Mouse (Mus musculus): ENCODE results near the gene Ncstn. TPM values are rescaled to one million over a fixed set of nuclear protein-coding genes. Genes with fewer than 3 reads are reported as not detected.

Gene Ncstn
- polyA plus RNA-seq, 1 experiment, result 0.30 TPM

DNA sequence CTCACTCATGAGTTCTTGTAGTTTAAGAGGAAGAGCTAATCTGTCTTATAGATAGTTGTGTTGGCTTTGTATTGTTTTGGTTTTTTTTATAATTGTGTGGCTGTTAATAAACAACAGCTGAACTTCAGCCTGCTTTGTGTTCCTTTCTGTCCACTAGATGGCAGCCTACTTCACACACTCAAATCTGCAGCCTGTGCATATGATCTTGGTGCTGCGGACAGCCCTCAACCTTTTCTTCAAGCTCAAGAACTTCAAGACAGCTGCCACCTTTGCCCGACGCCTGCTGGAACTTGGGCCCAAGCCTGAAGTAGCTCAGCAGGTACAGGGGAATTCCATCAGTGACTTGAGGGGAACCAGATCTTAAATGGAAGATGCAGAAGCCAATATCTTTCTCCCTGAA is 37.1 kb upstream of the Ncstn start:
- peaks cover 89% of the 10 kb centered on the region for H3K36me3 ChIP-seq (ENCODE audit: control insufficient read depth)
- no peaks in the 10 kb centered on the region for H3K4me1 ChIP-seq (ENCODE audit: control insufficient read depth)
- no peaks in the 10 kb centered on the region for H3K9me3 ChIP-seq (ENCODE audit: control insufficient read depth, low read length)
- no peaks in the 10 kb centered on the region for H3K27me3 ChIP-seq (ENCODE audit: control insufficient read depth)
- TF ChIP-seq GATA1 (IDR thresholded peaks at IDR 0.05; ENCODE audit: low read length) (no peak), TAL1 (IDR thresholded peaks at IDR 0.05; ENCODE audit: low read length) (no peak)
- H3K4me3 ChIP-seq (replicated peaks), result no peak overlapping the region

DNA sequence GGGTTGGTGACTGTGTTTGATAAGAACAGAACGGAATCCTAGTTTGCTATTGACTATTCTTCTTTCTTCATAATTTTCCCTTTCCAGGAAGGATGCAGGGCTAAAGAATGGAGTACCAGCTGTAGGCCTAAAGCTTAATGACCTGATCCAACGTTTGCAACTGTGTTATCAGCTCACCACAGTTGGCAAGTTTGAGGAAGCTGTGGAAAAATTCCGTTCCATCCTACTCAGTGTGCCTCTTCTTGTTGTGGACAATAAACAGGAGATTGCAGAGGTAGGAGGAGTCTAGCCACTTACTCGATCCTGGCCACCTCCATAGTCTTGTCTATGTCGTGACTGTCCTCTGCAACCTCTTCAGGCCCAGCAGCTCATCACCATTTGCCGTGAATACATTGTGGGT is 36.5 kb upstream of the Ncstn start:
- no peaks in the 10 kb centered on the region for H3K27me3 ChIP-seq (ENCODE audit: control insufficient read depth)
- H3K4me3 ChIP-seq (replicated peaks), result no peak overlapping the region
- TF ChIP-seq GATA1 (IDR thresholded peaks at IDR 0.05; ENCODE audit: low read length), result no peak
- TF ChIP-seq TAL1 (IDR thresholded peaks at IDR 0.05; ENCODE audit: low read length), result no peak
- H3K36me3 ChIP-seq (ENCODE audit: control insufficient read depth), result peaks cover 95% of the 10 kb centered on the region
- H3K9me3 ChIP-seq (ENCODE audit: control insufficient read depth, low read length), result no peaks in the 10 kb centered on the region
- no peaks in the 10 kb centered on the region for H3K4me1 ChIP-seq (ENCODE audit: control insufficient read depth)

DNA sequence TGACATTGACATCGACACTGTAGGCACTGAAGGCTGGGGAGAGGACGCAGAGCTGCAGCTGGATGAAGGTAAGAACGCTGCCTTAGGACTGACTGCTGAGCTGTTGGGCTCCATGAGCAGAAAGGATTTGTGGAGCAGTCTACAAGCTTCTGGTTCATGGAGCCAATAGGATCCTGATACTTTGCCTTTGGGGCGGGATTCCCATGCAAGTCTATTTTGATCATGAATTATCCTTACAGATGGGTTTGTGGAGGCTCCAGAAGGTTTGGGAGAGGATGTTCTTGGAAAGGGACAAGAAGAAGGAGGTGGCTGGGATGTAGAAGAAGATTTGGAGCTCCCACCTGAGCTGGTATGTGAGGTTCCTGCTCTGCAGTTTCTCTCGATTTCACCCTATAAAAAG is 34.4 kb upstream of the Ncstn start:
- H3K9me3 ChIP-seq (ENCODE audit: control insufficient read depth, low read length), result no peaks in the 10 kb centered on the region
- no peaks in the 10 kb centered on the region for H3K4me1 ChIP-seq (ENCODE audit: control insufficient read depth)
- no peak overlapping the region for H3K4me3 ChIP-seq (replicated peaks)
- H3K36me3 ChIP-seq (ENCODE audit: control insufficient read depth), result peaks cover 98% of the 10 kb centered on the region
- no peak for TF ChIP-seq GATA1 (IDR thresholded peaks at IDR 0.05; ENCODE audit: low read length)
- TF ChIP-seq TAL1 (IDR thresholded peaks at IDR 0.05; ENCODE audit: low read length), result no peak
- H3K27me3 ChIP-seq (ENCODE audit: control insufficient read depth), result no peaks in the 10 kb centered on the region

DNA sequence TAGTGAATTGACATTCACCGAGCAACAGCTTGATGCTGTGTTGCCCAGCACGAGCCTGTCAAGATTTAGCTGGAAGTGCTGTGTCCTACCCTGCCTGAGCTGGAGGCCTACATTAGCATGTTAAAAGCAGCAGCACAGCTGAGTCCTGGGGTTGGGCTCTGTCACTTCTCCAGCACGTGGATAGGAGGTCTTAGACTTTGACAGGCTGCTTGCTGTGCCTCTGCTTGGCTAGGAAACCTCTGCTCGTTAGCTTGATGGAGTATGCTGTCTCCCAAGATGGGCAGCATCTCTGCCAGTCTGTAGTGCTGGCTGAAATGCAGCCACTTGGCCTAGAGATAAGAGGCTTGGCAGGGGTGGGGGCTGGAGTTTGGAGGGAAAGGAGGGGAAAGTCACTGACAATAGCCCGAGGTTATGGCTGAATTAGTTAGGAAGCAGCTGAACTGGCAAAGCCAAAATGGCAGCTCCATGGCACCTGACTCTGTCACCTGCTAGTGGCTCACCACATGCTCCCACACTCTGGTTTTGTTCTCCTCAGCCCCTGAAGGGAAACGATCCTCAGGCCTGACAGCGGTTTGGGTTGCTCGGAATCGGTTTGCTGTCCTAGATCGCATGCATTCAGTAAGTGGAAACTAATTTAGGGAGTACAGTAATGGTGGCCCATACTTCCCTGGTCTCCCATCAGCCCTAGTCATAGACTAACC is 25.3 kb upstream of the Ncstn start:
- Histone ChIP-seq H3K9me3 (ENCODE audit: control insufficient read depth, low read length) (no peaks in the 10 kb centered on the region), H3K4me3 (replicated peaks) (no peak overlapping the region), H3K4me1 (ENCODE audit: control insufficient read depth) (no peaks in the 10 kb centered on the region), H3K36me3 (ENCODE audit: control insufficient read depth) (peaks cover 96% of the 10 kb centered on the region), H3K27me3 (ENCODE audit: control insufficient read depth) (no peaks in the 10 kb centered on the region)
- no peak for TF ChIP-seq TAL1 (IDR thresholded peaks at IDR 0.05; ENCODE audit: low read length)
- no peak for TF ChIP-seq GATA1 (IDR thresholded peaks at IDR 0.05; ENCODE audit: low read length)

DNA sequence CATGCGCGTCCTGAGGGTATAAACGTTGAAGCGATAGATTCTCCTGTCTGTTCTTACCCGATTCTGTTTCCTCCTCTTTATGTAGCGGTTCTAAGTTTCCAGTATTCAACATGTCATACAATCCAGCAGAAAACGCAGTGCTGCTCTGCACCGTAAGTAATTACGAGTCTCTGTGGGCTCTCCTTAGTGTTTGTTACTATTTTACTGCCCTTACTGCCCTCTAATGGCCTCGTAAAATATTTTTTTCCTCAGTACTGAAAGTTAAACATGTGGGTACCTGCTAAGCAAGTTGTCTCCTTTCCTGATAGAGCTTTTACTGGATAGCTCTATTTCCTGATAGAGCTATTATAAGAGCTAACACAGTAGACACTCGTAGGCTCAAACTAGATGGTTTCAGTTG is 22.5 kb upstream of the Ncstn start:
- H3K36me3 ChIP-seq (ENCODE audit: control insufficient read depth), result peaks cover 94% of the 10 kb centered on the region
- H3K4me3 ChIP-seq (replicated peaks), result no peak overlapping the region
- H3K4me1 ChIP-seq (ENCODE audit: control insufficient read depth), result no peaks in the 10 kb centered on the region
- TF ChIP-seq TAL1 (IDR thresholded peaks at IDR 0.05; ENCODE audit: low read length), result no peak
- TF ChIP-seq GATA1 (IDR thresholded peaks at IDR 0.05; ENCODE audit: low read length), result no peak
- no peaks in the 10 kb centered on the region for H3K9me3 ChIP-seq (ENCODE audit: control insufficient read depth, low read length)
- H3K27me3 ChIP-seq (ENCODE audit: control insufficient read depth), result no peaks in the 10 kb centered on the region

DNA sequence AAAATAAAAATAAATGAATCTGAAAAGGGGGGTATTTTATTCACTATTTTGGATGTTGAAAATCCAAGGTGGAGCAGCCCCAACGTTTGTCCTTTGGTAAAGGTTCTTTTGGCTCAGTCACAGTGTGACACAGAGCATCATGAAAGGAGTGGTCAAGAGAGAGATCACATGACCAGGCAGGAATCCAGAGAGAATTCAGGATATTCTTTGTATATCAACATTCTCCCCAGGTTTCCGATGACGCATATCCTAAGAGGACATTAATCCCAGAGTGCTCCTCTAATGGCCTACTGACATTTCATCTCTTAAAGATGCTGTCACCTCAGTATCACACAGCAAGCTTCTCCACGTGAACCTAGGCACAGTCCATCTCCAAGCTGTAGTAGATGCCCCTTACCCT is 21.0 kb upstream of the Ncstn start:
- Histone ChIP-seq H3K36me3 (ENCODE audit: control insufficient read depth) (peaks cover 88% of the 10 kb centered on the region), H3K4me1 (ENCODE audit: control insufficient read depth) (no peaks in the 10 kb centered on the region), H3K9me3 (ENCODE audit: control insufficient read depth, low read length) (no peaks in the 10 kb centered on the region), H3K27me3 (ENCODE audit: control insufficient read depth) (no peaks in the 10 kb centered on the region), H3K4me3 (replicated peaks) (no peak overlapping the region)
- TF ChIP-seq GATA1 (IDR thresholded peaks at IDR 0.05; ENCODE audit: low read length), result no peak
- TF ChIP-seq TAL1 (IDR thresholded peaks at IDR 0.05; ENCODE audit: low read length), result no peak

DNA sequence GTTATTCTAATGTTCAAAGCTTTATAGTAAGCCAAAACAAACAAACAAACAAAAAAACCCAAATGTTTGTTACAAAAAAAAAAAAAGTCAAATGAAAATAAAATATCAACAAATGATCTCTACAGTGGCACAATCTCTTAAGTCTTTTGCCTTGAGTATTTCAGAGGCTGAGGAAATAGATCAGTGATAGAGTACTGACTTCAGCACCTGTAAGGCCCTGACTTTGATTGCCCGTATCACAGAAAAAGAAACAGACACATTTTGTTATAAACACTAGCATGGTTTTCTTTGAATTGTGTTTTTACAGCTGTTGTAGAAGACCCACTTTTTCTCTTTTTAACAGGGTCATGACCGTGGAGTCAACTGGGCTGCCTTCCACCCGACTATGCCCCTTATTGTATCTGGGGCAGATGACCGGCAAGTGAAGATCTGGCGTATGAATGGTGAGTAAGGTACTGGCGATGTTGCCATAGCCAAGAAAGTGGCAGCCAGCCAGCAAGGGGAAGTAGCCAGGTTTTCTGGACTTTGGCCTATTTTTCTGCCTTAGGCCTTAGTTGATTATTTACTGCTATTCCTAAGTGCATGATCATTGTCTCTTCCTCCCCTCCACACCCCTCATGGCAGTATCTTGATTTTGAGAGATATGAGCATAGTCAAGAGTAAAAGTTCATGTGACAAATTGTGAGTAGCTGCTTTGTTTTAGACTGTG is 16.9 kb upstream of the Ncstn start:
- Histone ChIP-seq H3K36me3 (ENCODE audit: control insufficient read depth) (peaks cover 77% of the 10 kb centered on the region), H3K4me1 (ENCODE audit: control insufficient read depth) (no peaks in the 10 kb centered on the region), H3K4me3 (replicated peaks) (no peak overlapping the region), H3K27me3 (ENCODE audit: control insufficient read depth) (no peaks in the 10 kb centered on the region), H3K9me3 (ENCODE audit: control insufficient read depth, low read length) (no peaks in the 10 kb centered on the region)
- TF ChIP-seq GATA1 (IDR thresholded peaks at IDR 0.05; ENCODE audit: low read length) (no peak), TAL1 (IDR thresholded peaks at IDR 0.05; ENCODE audit: low read length) (no peak)

DNA sequence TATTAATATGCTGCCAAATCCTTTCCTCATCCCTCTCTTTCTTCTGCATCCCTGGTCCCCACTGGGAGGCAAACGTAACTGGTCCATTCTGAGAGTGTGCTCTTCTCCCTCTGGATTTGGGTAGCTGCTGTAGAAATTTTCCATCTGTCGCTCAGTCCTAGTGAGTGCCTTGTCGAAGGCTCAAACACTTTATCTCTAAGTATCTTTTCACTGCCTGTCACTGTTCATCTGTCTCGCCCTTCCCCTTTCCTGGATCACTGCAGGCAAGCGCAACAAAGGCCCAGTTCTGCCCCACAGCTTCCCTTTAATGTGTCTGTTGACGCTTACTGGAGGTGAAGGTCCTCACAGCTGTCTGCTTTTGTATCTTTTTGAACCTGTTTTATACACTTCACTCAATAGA is 12.6 kb upstream of the Ncstn start:
- no peak overlapping the region for H3K4me3 ChIP-seq (replicated peaks)
- TF ChIP-seq TAL1 (IDR thresholded peaks at IDR 0.05; ENCODE audit: low read length) (no peak), GATA1 (IDR thresholded peaks at IDR 0.05; ENCODE audit: low read length) (no peak)
- peaks cover 78% of the 10 kb centered on the region for H3K36me3 ChIP-seq (ENCODE audit: control insufficient read depth)
- H3K4me1 ChIP-seq (ENCODE audit: control insufficient read depth), result no peaks in the 10 kb centered on the region
- no peaks in the 10 kb centered on the region for H3K27me3 ChIP-seq (ENCODE audit: control insufficient read depth)
- no peaks in the 10 kb centered on the region for H3K9me3 ChIP-seq (ENCODE audit: control insufficient read depth, low read length)

DNA sequence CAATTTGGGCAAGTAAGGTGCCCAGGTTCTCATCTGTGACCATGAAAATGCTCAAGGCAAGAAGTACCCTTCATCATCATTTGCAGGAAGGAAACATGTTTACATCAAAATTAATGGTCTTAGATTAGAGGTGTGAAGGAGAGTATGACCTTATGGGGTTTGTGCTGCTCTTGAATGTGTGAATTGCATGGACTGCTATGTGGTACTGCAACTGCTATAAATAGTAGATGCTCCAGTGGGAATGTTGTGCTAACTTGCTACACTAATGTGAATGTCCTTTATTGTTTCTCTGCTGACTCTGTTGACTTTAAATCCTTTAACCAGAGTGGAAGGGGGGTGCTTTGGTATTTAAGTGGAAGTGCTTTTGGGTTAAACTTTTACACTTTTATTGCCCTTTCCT is 11.7 kb upstream of the Ncstn start:
- TF ChIP-seq GATA1 (IDR thresholded peaks at IDR 0.05; ENCODE audit: low read length), result no peak
- no peak for TF ChIP-seq TAL1 (IDR thresholded peaks at IDR 0.05; ENCODE audit: low read length)
- Histone ChIP-seq H3K27me3 (ENCODE audit: control insufficient read depth) (no peaks in the 10 kb centered on the region), H3K9me3 (ENCODE audit: control insufficient read depth, low read length) (no peaks in the 10 kb centered on the region), H3K36me3 (ENCODE audit: control insufficient read depth) (peaks cover 82% of the 10 kb centered on the region), H3K4me3 (replicated peaks) (no peak overlapping the region), H3K4me1 (ENCODE audit: control insufficient read depth) (no peaks in the 10 kb centered on the region)
